Mouse (Mus musculus): ENCODE results near the gene Ostf1. TPM values are rescaled to one million over a fixed set of nuclear protein-coding genes. Genes with fewer than 3 reads are reported as not detected.

Gene Ostf1
- 50.9 and 52.1 TPM in 2 replicates for polyA plus RNA-seq (2015; fragmentation: Nextera tagmentation; extraction: Ambion mirVana)

DNA sequence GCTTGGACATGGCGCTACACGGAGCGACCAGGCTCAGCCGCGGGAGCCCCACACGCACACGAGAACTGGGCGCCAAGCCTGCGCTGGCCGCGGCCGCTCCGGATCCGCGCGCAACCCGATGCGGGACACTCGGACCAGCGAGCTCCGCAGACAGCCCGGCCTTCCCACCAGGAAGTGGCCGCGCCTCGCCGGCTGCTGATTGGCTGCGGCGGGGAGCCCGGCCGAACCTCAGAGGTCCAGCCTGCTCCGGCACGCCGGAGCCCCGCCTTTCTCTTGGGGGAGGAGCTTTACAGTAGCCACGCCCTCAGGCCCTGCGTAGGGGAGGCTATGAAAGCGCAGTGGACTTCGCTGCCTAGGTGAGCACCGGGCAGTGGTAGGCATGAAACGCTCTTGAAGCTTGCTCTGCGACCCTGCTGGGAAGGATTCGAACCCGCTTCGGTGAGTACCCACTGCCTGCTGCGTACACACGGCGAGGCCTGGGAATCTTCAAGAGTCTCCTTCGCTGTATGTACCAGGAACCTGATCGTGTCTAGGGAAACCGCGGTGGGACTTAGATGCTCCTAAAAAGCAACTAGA lies at the start of gene Ostf1, which contains the start of gene Nmrk1:
TSS of gene Ostf1 (minus strand) at position 180 of the 576 bp plus-strand sequence.
TSS of gene Nmrk1 (plus strand) at position 307 of the 576 bp plus-strand sequence.

DNA sequence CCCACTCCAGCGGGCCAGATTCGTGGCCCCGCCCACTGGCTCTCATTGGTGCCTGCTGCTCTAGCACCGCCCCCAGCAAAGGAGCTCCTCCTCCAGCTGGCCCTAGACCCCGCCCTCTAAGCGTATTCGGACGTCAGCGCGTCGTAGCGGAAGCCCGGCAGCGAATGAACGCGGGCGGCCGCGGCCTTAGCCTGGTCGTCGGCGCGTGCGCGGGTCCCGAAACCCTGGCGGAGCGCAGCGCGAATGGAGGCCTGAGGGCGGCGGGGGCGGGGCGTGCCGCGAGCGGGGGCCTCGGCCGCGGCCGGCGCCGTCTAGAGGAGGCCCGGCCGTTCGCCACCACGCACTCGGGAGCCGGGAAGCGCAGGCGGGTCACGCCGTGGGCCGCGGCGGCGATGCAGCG lies 39.0 kb upstream of the Ostf1 start, which contains the start of gene Carnmt1:
TSS of gene Carnmt1 (plus strand) at position 157 of the 400 bp plus-strand sequence.

Other genes with a start within 250 kb of the Ostf1 start
- gene Nmrk1, start 127 bp upstream of the Ostf1 start, polyA plus RNA-seq (2015; fragmentation: Nextera tagmentation; extraction: Ambion mirVana) = 7.6 and 7.8 TPM in 2 replicates
- gene Carnmt1, start 38.9 kb upstream of the Ostf1 start, polyA plus RNA-seq (2015; fragmentation: Nextera tagmentation; extraction: Ambion mirVana) = 15.8 and 19.4 TPM in 2 replicates
- 45.4 and 53.8 TPM in 2 replicates for gene D030056L22Rik, start 81.4 kb upstream of the Ostf1 start, polyA plus RNA-seq (2015; fragmentation: Nextera tagmentation; extraction: Ambion mirVana)
- 0.32 and 0.37 TPM in 2 replicates for gene Trpm6, start 118.2 kb upstream of the Ostf1 start, polyA plus RNA-seq (2015; fragmentation: Nextera tagmentation; extraction: Ambion mirVana)

All from neural tube, postnatal 0 days (tissue).